Mouse (Mus musculus): ENCODE measurements around the gene Per2.

GRCm38 (mm10) chr1:91478958-91479357 is 19.8 kb upstream of the Per2 start:
- no peak for TF ChIP-seq POLR2A (IDR thresholded peaks at IDR 0.05; ENCODE audit: low read depth, low read length)
- TF ChIP-seq CTCF (IDR thresholded peaks at IDR 0.05; ENCODE audit: extremely low read depth, insufficient read length, insufficient replicate concordance, low read depth, low read length) = no peak

All from small intestine, adult 2 months (tissue).